Mouse (Mus musculus): ENCODE measurements around the gene Gm3250. TPM values are rescaled to one million over a fixed set of nuclear protein-coding genes. Genes with fewer than 3 reads are reported as not detected.
"Not testable (repeated sequence)": the region's sequence is repeated elsewhere in the genome, so short reads cannot be mapped to it uniquely, and the experiment has no call there.

The Gm3250 gene
- not detected in 2 replicates for total RNA-seq (2014; fragmentation: Nextera tagmentation)
- total RNA-seq (2017), result not detected in 2 replicates
- polyA plus RNA-seq (2012), result not detected in 2 replicates

DNA sequence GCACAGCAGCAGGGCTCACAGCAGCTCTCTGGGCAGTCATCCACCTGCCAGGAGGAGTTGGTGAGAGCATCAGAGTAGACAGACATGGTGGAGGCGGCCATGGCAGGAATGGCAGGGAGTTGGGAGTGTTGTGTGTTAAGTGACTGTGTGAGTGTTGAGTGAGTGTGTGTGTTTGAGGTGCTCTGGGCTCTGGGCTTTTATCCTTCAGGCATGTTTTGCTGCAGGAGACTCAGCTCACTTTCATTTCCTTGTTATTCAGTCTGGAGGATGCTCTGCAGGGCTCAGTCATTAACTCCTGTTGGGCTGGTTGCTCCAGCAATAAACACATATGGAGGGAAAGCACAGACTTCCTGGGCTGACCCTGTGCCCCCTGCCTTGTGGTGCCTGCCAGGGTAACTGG is at the start of gene Gm3250:
Gm3250 (minus strand) TSS at position 101 of the 400 bp plus-strand sequence.
- not testable (repeated sequence) for H3K4me3 ChIP-seq (ENCODE audit: low read depth, low read length); H3K9me3 ChIP-seq (replicated peaks)

DNA sequence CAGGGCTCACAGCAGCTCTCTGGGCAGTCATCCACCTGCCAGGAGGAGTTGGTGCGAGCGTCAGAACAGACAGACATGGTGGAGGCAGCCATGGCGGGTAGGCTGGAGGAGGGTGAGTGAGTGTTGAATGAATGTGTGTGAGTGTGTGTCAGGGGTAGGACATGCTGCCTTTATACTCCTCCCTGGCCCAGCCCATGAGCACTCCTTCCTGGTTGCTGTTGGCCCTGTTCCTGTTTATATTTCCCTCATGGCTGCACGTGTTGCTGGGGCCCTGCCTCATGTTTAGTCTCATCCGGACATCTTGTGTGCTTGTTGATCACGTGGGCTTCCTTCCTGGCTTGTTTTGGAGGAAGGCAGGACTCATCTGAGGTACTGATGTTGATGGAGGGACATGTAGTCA is 44.6 kb upstream of the Gm3250 start, which contains the start of gene Krtap10-4:
Krtap10-4 (minus strand) TSS at position 145 of the 400 bp plus-strand sequence.
- DNase-seq (ENCODE audit: low spot score), result no peak
- ATAC-seq (ENCODE audit: extremely low read depth, insufficient number of reproducible peaks, low FRiP score, poor library complexity, severe bottlenecking), result no peak
- Histone ChIP-seq H3K4me3 (ENCODE audit: low read depth, low read length) (no peak within 1 kb of the TSS), H3K27me3 (ENCODE audit: insufficient read depth, low read length) (no peaks in the 10 kb centered on the region; the same call in 1 of the 2 replicates), H3K36me3 (replicated peaks) (no peaks in the 10 kb centered on the region), H3K9me3 (replicated peaks) (no peaks in the 10 kb centered on the region), H3K4me1 (ENCODE audit: insufficient read depth, low read depth, low read length) (no peaks in the 10 kb centered on the region)
- TF ChIP-seq CTCF (IDR thresholded peaks at IDR 0.05; ENCODE audit: low read depth, low read length) (no peak), GATA2 (IDR thresholded peaks at IDR 0.05; ENCODE audit: borderline replicate concordance, low read depth, low read length) (no peak), GATA1 (IDR thresholded peaks at IDR 0.05; ENCODE audit: borderline replicate concordance, low read length) (no peak), POLR2AphosphoS5 (IDR thresholded peaks at IDR 0.05; ENCODE audit: insufficient replicate concordance, low read depth, low read length) (no peak), TAL1 (conservative IDR thresholded peaks at IDR 0.05; ENCODE audit: low read depth, low read length) (no peak)

More for the DNA sequence above, at the start of gene Gm3250:
- H3K4me1 ChIP-seq (ENCODE audit: insufficient read depth, low read depth, low read length); ATAC-seq (ENCODE audit: extremely low read depth, insufficient number of reproducible peaks, low FRiP score, poor library complexity, severe bottlenecking); DNase-seq (ENCODE audit: low spot score); H3K36me3 ChIP-seq (replicated peaks); H3K27me3 ChIP-seq (ENCODE audit: insufficient read depth, low read length): not testable (repeated sequence)

DNA sequence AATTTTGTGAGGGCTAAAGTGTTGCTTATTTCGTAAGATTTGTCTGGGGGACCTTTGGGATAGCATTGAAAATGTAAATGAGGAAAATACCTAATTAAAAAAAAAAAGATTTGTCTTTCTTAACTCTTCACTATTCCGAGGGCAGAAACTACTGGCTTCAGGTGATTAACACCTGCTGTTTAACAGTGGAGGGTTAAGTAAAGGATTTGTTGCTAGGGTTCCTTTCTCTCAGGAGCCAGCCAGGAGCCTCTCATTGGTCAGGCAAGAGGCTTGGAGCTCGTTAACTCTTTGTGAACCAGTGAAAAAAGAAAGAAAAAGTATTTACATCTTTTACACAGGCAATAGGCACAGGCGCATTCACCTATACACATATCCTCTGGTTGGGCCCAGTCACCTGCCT is 36.9 kb upstream of the Gm3250 start:
- Histone ChIP-seq H3K36me3 (replicated peaks) (no peaks in the 10 kb centered on the region), H3K4me1 (ENCODE audit: insufficient read depth, low read depth, low read length) (peaks cover 4% of the 10 kb centered on the region; the same call in 1 of the 2 replicates), H3K4me3 (ENCODE audit: low read depth, low read length) (no peak overlapping the region), H3K27me3 (ENCODE audit: insufficient read depth, low read length) (peaks cover 11% of the 10 kb centered on the region), H3K9me3 (replicated peaks) (0 out of 2 replicates have a peak, but pooled peaks cover 3% of the 10 kb centered on the region)
- TF ChIP-seq GATA2 (IDR thresholded peaks at IDR 0.05; ENCODE audit: borderline replicate concordance, low read depth, low read length), result no peak
- no peak for TF ChIP-seq POLR2AphosphoS5 (IDR thresholded peaks at IDR 0.05; ENCODE audit: insufficient replicate concordance, low read depth, low read length)
- TF ChIP-seq CTCF (IDR thresholded peaks at IDR 0.05; ENCODE audit: low read depth, low read length), result no peak
- no peak for TF ChIP-seq TAL1 (conservative IDR thresholded peaks at IDR 0.05; ENCODE audit: low read depth, low read length)
- TF ChIP-seq GATA1 (IDR thresholded peaks at IDR 0.05; ENCODE audit: borderline replicate concordance, low read length), result no peak
- DNase-seq (ENCODE audit: low spot score) (no peak), ATAC-seq (ENCODE audit: extremely low read depth, insufficient number of reproducible peaks, low FRiP score, poor library complexity, severe bottlenecking) (no peak)

DNA sequence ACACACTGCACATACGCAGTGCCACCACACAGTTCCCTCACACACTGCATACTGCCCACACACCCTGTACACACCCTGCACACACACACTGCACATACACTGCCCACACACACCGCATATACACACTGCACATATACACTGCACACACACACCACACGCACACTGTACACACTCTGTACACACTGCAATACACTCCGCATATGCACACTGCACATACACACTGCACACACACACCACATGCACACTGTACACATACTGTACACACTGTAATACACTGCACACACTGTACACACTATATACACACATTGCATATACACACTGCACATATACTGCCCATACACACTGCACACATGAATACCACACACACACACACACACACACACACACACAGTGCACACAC is 36.2 kb upstream of the Gm3250 start:
- Histone ChIP-seq H3K27me3 (ENCODE audit: insufficient read depth, low read length) (peaks cover 11% of the 10 kb centered on the region), H3K36me3 (replicated peaks) (no peaks in the 10 kb centered on the region), H3K4me1 (ENCODE audit: insufficient read depth, low read depth, low read length) (peaks cover 4% of the 10 kb centered on the region; the same call in 1 of the 2 replicates), H3K4me3 (ENCODE audit: low read depth, low read length) (no peak overlapping the region; the same call in 1 of the 2 replicates), H3K9me3 (replicated peaks) (0 out of 2 replicates have a peak, but pooled peaks cover 3% of the 10 kb centered on the region)
- TF ChIP-seq GATA1 (IDR thresholded peaks at IDR 0.05; ENCODE audit: borderline replicate concordance, low read length) (no peak), TAL1 (conservative IDR thresholded peaks at IDR 0.05; ENCODE audit: low read depth, low read length) (no peak), GATA2 (IDR thresholded peaks at IDR 0.05; ENCODE audit: borderline replicate concordance, low read depth, low read length) (no peak), POLR2AphosphoS5 (IDR thresholded peaks at IDR 0.05; ENCODE audit: insufficient replicate concordance, low read depth, low read length) (no peak), CTCF (IDR thresholded peaks at IDR 0.05; ENCODE audit: low read depth, low read length) (no peak)
- DNase-seq (ENCODE audit: low spot score) (no peak), ATAC-seq (ENCODE audit: extremely low read depth, insufficient number of reproducible peaks, low FRiP score, poor library complexity, severe bottlenecking) (no peak)

DNA sequence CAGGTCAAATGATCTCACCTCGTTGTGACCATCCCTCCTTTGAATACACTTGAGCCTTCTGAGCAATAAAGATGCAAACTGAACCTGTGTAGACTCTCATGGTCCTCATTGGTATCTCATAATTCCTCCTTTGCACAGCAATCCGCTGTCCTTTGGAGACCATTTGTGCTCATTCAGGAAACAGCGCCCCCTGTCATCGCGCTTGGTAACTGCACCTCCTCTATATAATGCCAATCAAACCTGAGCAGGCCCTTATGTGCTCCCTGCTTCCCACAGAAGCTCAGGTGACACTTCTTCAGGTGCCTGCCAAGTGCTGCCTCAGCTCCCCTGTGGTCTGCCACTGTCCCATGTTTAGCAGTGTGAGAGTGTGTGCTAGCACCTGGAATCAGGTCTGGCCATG is 33.2 kb upstream of the Gm3250 start:
- H3K4me3 ChIP-seq (ENCODE audit: low read depth, low read length), result no peak overlapping the region
- H3K4me1 ChIP-seq (ENCODE audit: insufficient read depth, low read depth, low read length), result peaks cover 4% of the 10 kb centered on the region; the same call in 1 of the 2 replicates
- ATAC-seq (ENCODE audit: extremely low read depth, insufficient number of reproducible peaks, low FRiP score, poor library complexity, severe bottlenecking) (no peak), DNase-seq (ENCODE audit: low spot score) (no peak)
- H3K9me3 ChIP-seq (replicated peaks), result 0 out of 2 replicates have a peak, but pooled peaks cover 3% of the 10 kb centered on the region
- peaks cover 7% of the 10 kb centered on the region for H3K27me3 ChIP-seq (ENCODE audit: insufficient read depth, low read length)
- no peaks in the 10 kb centered on the region for H3K36me3 ChIP-seq (replicated peaks)
- TF ChIP-seq GATA1 (IDR thresholded peaks at IDR 0.05; ENCODE audit: borderline replicate concordance, low read length) (no peak), CTCF (IDR thresholded peaks at IDR 0.05; ENCODE audit: low read depth, low read length) (peak; percentile 73; the same call in 1 of the 2 replicates)

DNA sequence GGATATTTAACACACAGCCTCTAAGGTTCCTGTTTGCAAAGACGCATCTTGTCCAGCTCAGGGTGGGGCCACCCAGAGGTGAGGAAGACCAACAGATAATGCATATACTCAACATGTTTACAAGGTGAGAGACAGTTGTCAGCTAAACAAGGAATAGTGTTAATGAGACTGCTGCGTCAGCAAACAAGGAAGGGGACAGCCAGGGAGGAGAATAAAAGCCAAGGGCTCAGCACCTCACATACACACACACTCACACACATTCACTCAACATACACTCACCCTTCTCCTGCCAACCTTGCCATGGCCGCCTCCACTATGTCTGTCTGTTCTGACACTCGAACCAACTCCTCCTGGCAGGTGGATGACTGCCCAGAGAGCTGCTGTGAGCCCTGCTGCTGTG is 32.0 kb upstream of the Gm3250 start, which contains the start of gene Gm2696:
Gm2696 (plus strand) TSS at position 301 of the 400 bp plus-strand sequence.
- no peak for ATAC-seq (ENCODE audit: extremely low read depth, insufficient number of reproducible peaks, low FRiP score, poor library complexity, severe bottlenecking)
- Histone ChIP-seq H3K36me3 (replicated peaks) (no peaks in the 10 kb centered on the region), H3K9me3 (replicated peaks) (0 out of 2 replicates have a peak, but pooled peaks cover 3% of the 10 kb centered on the region), H3K4me1 (ENCODE audit: insufficient read depth, low read depth, low read length) (peaks cover 4% of the 10 kb centered on the region; the same call in 1 of the 2 replicates), H3K4me3 (ENCODE audit: low read depth, low read length) (no peak within 1 kb of the TSS), H3K27me3 (ENCODE audit: insufficient read depth, low read length) (peaks cover 7% of the 10 kb centered on the region)
- DNase-seq (ENCODE audit: low spot score), result no peak
- TF ChIP-seq GATA1 (IDR thresholded peaks at IDR 0.05; ENCODE audit: borderline replicate concordance, low read length) (no peak), CTCF (IDR thresholded peaks at IDR 0.05; ENCODE audit: low read depth, low read length) (no peak), TAL1 (conservative IDR thresholded peaks at IDR 0.05; ENCODE audit: low read depth, low read length) (no peak), GATA2 (IDR thresholded peaks at IDR 0.05; ENCODE audit: borderline replicate concordance, low read depth, low read length) (no peak)

DNA sequence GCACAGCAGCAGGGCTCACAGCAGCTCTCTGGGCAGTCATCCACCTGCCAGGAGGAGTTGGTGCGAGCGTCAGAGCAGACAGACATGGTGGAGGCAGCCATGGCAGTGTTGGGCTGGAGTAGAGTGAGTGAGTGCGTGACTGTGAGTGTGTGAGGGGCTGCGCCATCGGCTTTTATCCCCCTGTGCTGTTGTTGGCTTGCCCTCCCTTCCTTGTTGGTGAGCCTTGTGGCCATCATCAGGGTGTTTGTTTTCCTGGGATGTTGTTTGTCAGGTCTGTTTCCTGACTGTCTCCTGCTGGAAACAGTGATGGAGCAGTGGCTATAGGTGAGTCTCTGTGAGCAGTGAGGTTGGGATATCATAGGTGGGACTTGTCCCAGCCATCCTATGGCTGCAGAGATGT is 29.4 kb upstream of the Gm3250 start, which contains the start of gene Gm9507:
Gm9507 (minus strand) TSS at position 101 of the 400 bp plus-strand sequence.
- no peak for TF ChIP-seq TAL1 (conservative IDR thresholded peaks at IDR 0.05; ENCODE audit: low read depth, low read length)
- no peak for TF ChIP-seq POLR2AphosphoS5 (IDR thresholded peaks at IDR 0.05; ENCODE audit: insufficient replicate concordance, low read depth, low read length)
- TF ChIP-seq GATA1 (IDR thresholded peaks at IDR 0.05; ENCODE audit: borderline replicate concordance, low read length), result no peak
- TF ChIP-seq CTCF (IDR thresholded peaks at IDR 0.05; ENCODE audit: low read depth, low read length), result no peak
- TF ChIP-seq GATA2 (IDR thresholded peaks at IDR 0.05; ENCODE audit: borderline replicate concordance, low read depth, low read length), result no peak

More for the DNA sequence above, 29.4 kb upstream of the Gm3250 start, which contains the start of gene Gm9507:
- Histone ChIP-seq H3K9me3 (replicated peaks) (no peaks in the 10 kb centered on the region), H3K27me3 (ENCODE audit: insufficient read depth, low read length) (no peaks in the 10 kb centered on the region), H3K36me3 (replicated peaks) (no peaks in the 10 kb centered on the region), H3K4me1 (ENCODE audit: insufficient read depth, low read depth, low read length) (no peaks in the 10 kb centered on the region), H3K4me3 (ENCODE audit: low read depth, low read length) (no peak within 1 kb of the TSS)
- DNase-seq (ENCODE audit: low spot score) (no peak), ATAC-seq (ENCODE audit: extremely low read depth, insufficient number of reproducible peaks, low FRiP score, poor library complexity, severe bottlenecking) (no peak)
